Mouse (Mus musculus): ENCODE measurements around the gene Dcaf12l1.
"Not testable (repeated sequence)": the region's sequence is repeated elsewhere in the genome, so short reads cannot be mapped to it uniquely, and the experiment has no call there.

Gene Dcaf12l1

GRCm38 (mm10) chrX:44789761-44790411 lies at the start of gene Dcaf12l1:
Gene Dcaf12l1, minus strand, starts transcription at chrX:44790197.
- DNase-seq (ENCODE audit: low spot score) = peak; percentile 12

GRCm38 (mm10) chrX:44809356-44809755 lies 19.4 kb upstream of the Dcaf12l1 start:
- DNase-seq (ENCODE audit: low spot score) = not testable (repeated sequence)

GRCm38 (mm10) chrX:44789036-44789760 lies 799 bp downstream of the Dcaf12l1 start:
- no peak for DNase-seq (ENCODE audit: low spot score)
